Mouse (Mus musculus) neural tube, embryonic 12.5 days (tissue): ENCODE results near the gene Cfap45. TPM values are rescaled to one million over a fixed set of nuclear protein-coding genes. Genes with fewer than 3 reads are reported as not detected.
A peak's percentile ranks its signal among the peaks of the same experiment; 100 is the strongest.

Source experiments
- ATAC-seq: fragments of 200-750 bp; cut with Nextera tagmentation; 2 replicates; pipeline ENCODE4 v1.8.0; 2017; ENCODE audit warnings: low read depth, mild to moderate bottlenecking, moderate TSS enrichment, moderate library complexity; ENCODE audit not compliant: low FRiP score
- H3K27ac ChIP-seq: fragments of 300-500 bp; sonication (generic); 2 replicates; pipeline ENCODE4 v1.5.1; 2016
- H3K27me3 ChIP-seq: fragments of 300-500 bp; sonication (generic); replicated peaks from 2 replicates; pipeline ENCODE4 v1.6.1; 2016; ENCODE audit warnings: mild to moderate bottlenecking
- H3K36me3 ChIP-seq: fragments of 300-500 bp; sonication (generic); 2 replicates; pipeline ENCODE4 v1.6.1; 2016; ENCODE audit warnings: mild to moderate bottlenecking
- H3K4me1 ChIP-seq: fragments of 300-500 bp; sonication (generic); 2 replicates; pipeline ENCODE4 v1.6.1; 2016
- H3K4me2 ChIP-seq: fragments of 300-500 bp; sonication (generic); replicated peaks from 2 replicates; pipeline ENCODE4 v1.6.1; 2016; ENCODE audit warnings: mild to moderate bottlenecking
- H3K4me3 ChIP-seq: fragments of 300-500 bp; sonication (generic); 2 replicates; pipeline ENCODE4 v1.5.1; 2016
- H3K9ac ChIP-seq: fragments of 300-500 bp; sonication (generic); 2 replicates; pipeline ENCODE4 v1.6.1; 2016; ENCODE audit warnings: mild to moderate bottlenecking
- H3K9me3 ChIP-seq: fragments of 300-500 bp; sonication (generic); 2 replicates; pipeline ENCODE4 v1.6.1; 2016; ENCODE audit warnings: mild to moderate bottlenecking
- WGBS: fragments of 180-500 bp; shearing (Covaris S2); methylation state at CpG from one replicate; pipeline ENCODE4 v1.1.7; 2016; 5-methylcytosine and 5-hydroxymethylcytosine counted together
- polyA plus RNA-seq: library from polyadenylated mRNA; unstranded; fragments of >200 nt; fragmentation: Nextera tagmentation; extraction: Ambion mirVana; gene quantifications from 2 replicates; pipeline ENCODE4 v1.2.1, GENCODE M21; 2016

Cfap45 gene
- polyA plus RNA-seq, 1 experiment from 2014 or later = 2.5 TPM

DNA sequence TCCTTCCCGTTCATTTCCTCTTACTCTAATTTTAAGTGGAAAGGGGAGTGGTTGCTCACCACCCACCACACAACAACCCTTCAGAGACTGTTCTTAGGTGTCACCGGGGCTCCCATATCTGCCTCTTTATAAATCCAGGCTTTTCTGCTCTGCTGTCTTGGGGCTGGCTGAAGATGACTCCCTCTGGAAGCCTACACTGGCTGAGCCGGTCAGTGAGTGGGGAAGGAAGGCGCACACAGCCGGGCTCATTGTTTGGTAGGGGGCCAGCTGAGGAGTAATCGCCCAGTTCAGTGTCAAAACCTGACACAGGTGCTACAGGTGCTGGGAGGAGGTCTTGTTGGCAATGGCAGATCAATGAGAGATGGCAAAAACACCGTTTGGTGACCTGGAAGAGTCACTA, 5.4 kb downstream of the Cfap45 start:
- no peak overlapping the region for H3K9ac ChIP-seq
- H3K4me1 ChIP-seq = peaks cover 18% of the 10 kb centered on the region
- ATAC-seq = no peak
- no peak overlapping the region for H3K4me2 ChIP-seq
- no peak overlapping the region for H3K4me3 ChIP-seq
- H3K36me3 ChIP-seq = no peaks in the 10 kb centered on the region
- no peaks in the 10 kb centered on the region for H3K27me3 ChIP-seq
- no peak overlapping the region for H3K27ac ChIP-seq
- 80% methylated on average over 7 of the region's 7 CpGs for WGBS
- H3K9me3 ChIP-seq = no peaks in the 10 kb centered on the region

DNA sequence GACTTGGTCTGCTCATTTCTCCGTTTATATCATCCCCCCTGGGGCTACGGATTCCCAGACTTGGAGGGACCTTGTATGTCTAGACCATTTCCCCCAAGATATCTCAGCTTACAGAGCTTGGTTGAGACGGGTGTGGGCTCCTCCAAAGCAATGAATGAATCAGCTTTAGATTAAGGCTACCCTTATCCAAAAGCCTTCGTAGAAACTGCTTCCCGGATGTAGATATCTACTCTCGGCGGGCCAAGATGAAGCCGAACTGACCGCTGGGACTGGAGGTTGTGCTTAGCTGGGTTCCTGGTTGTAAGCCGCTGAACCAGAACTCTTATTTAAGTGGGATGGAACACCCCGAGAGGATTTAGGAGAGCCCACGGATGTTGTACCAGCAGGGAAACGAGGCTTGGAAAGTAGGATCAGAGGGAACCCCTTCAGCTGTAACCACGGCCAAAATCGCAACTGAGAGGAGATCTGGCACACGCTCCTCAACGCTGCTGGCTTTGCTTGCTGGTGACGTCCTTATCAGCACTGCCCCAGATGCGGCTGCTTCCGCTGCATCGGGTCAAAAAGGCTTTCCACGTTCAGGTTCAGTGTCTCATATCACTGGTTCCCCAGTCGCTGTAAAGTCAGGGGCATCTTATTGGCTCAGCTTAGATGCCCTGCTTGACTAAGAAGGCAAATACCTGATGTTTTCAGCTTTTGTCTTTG, 5.9 kb downstream of the Cfap45 start:
- H3K9ac ChIP-seq = no peak overlapping the region
- 0 out of 2 replicates have a peak, but pooled peaks cover under 1% of the 10 kb centered on the region for H3K27me3 ChIP-seq
- no peaks in the 10 kb centered on the region for H3K36me3 ChIP-seq
- no peak for ATAC-seq
- no peak overlapping the region for H3K27ac ChIP-seq
- no peak overlapping the region for H3K4me2 ChIP-seq
- peaks cover 15% of the 10 kb centered on the region for H3K4me1 ChIP-seq
- H3K9me3 ChIP-seq = no peaks in the 10 kb centered on the region
- H3K4me3 ChIP-seq = no peak overlapping the region
- WGBS = 83% methylated on average over 23 of the region's 23 CpGs

- Histone ChIP-seq H3K27me3 (peaks cover 6% of the 10 kb centered on the region; the same call in 1 of the 2 replicates), H3K9ac (no peak overlapping the region), H3K4me2 (no peak overlapping the region), H3K4me3 (no peak overlapping the region), H3K9me3 (no peaks in the 10 kb centered on the region), H3K4me1 (peaks cover 18% of the 10 kb centered on the region), H3K36me3 (no peaks in the 10 kb centered on the region), H3K27ac (no peak overlapping the region)
- 94% methylated on average over 10 of the region's 10 CpGs for WGBS
- no peak for ATAC-seq
These were observed 6.8 kb downstream of the Cfap45 start for GRCm38 (mm10) chr1:172527431-172527830.

DNA sequence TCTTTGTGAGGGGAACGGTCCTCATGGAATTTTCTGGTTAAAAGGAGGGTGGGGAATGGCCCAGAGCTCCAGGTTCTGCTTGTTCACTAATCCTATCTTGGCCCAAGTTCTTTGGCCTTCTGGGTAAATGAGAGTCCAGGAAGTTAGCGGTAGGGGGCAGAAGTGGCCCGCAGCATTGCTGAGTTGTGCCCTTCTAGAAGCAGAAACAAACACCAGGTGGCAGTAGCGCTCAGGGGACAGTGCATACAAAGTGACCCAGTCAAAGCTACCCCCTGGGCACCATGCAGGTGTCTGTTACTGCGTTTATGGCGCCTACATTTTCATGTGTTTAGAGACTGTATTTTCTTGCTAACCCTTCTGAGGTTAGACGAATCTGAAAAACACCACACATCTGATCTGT, 8.1 kb downstream of the Cfap45 start:
- Histone ChIP-seq H3K4me2 (no peak overlapping the region), H3K27me3 (peaks cover 6% of the 10 kb centered on the region; the same call in 1 of the 2 replicates), H3K36me3 (no peaks in the 10 kb centered on the region), H3K4me1 (peaks cover 20% of the 10 kb centered on the region), H3K27ac (no peak overlapping the region), H3K9me3 (no peaks in the 10 kb centered on the region), H3K9ac (no peak overlapping the region), H3K4me3 (no peak overlapping the region)
- peak; percentile 73 for ATAC-seq
- 7% methylated on average over 7 of the region's 7 CpGs for WGBS

- peak; percentile 26 for ATAC-seq
- Histone ChIP-seq H3K4me2 (no peak overlapping the region), H3K27ac (no peak overlapping the region), H3K4me1 (peaks cover 17% of the 10 kb centered on the region), H3K4me3 (no peak overlapping the region), H3K9ac (no peak overlapping the region), H3K27me3 (peaks cover 6% of the 10 kb centered on the region; the same call in 1 of the 2 replicates), H3K36me3 (no peaks in the 10 kb centered on the region), H3K9me3 (no peaks in the 10 kb centered on the region)
- WGBS = 27% methylated on average over 8 of the region's 8 CpGs
These were observed 10.1 kb downstream of the Cfap45 start for GRCm38 (mm10) chr1:172530544-172531220.

- no peak for ATAC-seq
- no peak overlapping the region for H3K9ac ChIP-seq
- H3K27ac ChIP-seq = no peak overlapping the region
- peaks cover 6% of the 10 kb centered on the region; the same call in 1 of the 2 replicates for H3K27me3 ChIP-seq
- peaks cover 17% of the 10 kb centered on the region for H3K4me1 ChIP-seq
- no peaks in the 10 kb centered on the region for H3K9me3 ChIP-seq
- no peaks in the 10 kb centered on the region for H3K36me3 ChIP-seq
- 6% methylated on average over 13 of the region's 13 CpGs for WGBS
- H3K4me2 ChIP-seq = peak overlapping the region; percentile 46
- H3K4me3 ChIP-seq = no peak overlapping the region
These were observed 11.9 kb downstream of the Cfap45 start for GRCm38 (mm10) chr1:172532551-172532950.

- H3K36me3 ChIP-seq = no peaks in the 10 kb centered on the region
- peaks cover 6% of the 10 kb centered on the region; the same call in 1 of the 2 replicates for H3K27me3 ChIP-seq
- 76% methylated on average over 16 of the region's 16 CpGs for WGBS
- H3K9me3 ChIP-seq = no peaks in the 10 kb centered on the region
- H3K4me1 ChIP-seq = peaks cover 17% of the 10 kb centered on the region
- no peak for ATAC-seq
- no peak overlapping the region for H3K9ac ChIP-seq
- H3K27ac ChIP-seq = no peak overlapping the region
- no peak overlapping the region for H3K4me3 ChIP-seq
- H3K4me2 ChIP-seq = no peak overlapping the region
These were observed 14.5 kb downstream of the Cfap45 start for GRCm38 (mm10) chr1:172535116-172535515.

GRCm38 (mm10) chr1:172539827-172540226, 19.2 kb downstream of the Cfap45 start:
- ATAC-seq = no peak
- no peak overlapping the region for H3K4me2 ChIP-seq
- peaks cover 3% of the 10 kb centered on the region; the same call in 1 of the 2 replicates for H3K4me1 ChIP-seq
- 80% methylated on average over 6 of the region's 6 CpGs for WGBS
- no peaks in the 10 kb centered on the region for H3K36me3 ChIP-seq
- no peak overlapping the region for H3K9ac ChIP-seq
- H3K27ac ChIP-seq = no peak overlapping the region
- H3K27me3 ChIP-seq = no peaks in the 10 kb centered on the region
- H3K9me3 ChIP-seq = no peaks in the 10 kb centered on the region
- no peak overlapping the region for H3K4me3 ChIP-seq

DNA sequence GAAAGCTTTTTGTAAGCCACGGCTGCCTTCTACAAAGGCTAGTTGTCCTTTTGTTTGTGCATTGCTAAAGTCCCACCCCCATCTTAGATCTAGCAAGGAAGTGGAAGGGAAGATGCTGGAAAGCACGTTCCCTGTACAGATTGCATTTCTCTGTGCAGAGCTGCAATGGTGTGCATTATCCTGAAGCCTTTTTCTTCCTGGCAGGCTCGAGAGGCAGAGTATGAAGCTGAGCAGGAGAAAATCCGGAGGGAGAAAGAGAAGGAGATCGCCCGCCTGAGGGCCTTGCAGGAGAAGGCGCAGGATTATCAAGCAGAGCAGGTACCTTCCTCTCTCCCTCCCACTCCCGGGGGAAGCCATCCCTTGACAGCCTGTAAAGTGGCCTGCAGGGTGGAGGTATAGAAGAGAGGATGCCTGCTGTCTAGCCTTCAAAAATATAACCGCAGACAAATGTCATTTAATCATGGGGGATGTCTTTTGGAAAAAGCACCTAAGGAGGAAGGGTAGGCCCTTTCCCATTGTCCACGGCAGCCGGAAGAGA, 19.8 kb downstream of the Cfap45 start:
- no peaks in the 10 kb centered on the region for H3K36me3 ChIP-seq
- H3K4me2 ChIP-seq = no peak overlapping the region
- H3K9ac ChIP-seq = no peak overlapping the region
- no peaks in the 10 kb centered on the region for H3K27me3 ChIP-seq
- H3K27ac ChIP-seq = no peak overlapping the region
- no peak for ATAC-seq
- no peak overlapping the region for H3K4me3 ChIP-seq
- peaks cover 3% of the 10 kb centered on the region; the same call in 1 of the 2 replicates for H3K4me1 ChIP-seq
- WGBS = 57% methylated on average over 11 of the region's 11 CpGs
- no peaks in the 10 kb centered on the region for H3K9me3 ChIP-seq

GRCm38 (mm10) chr1:172546062-172546461, 25.5 kb downstream of the Cfap45 start:
- Histone ChIP-seq H3K36me3 (no peaks in the 10 kb centered on the region), H3K4me1 (peaks cover 22% of the 10 kb centered on the region), H3K4me2 (no peak overlapping the region), H3K27ac (no peak overlapping the region), H3K4me3 (no peak overlapping the region), H3K27me3 (no peaks in the 10 kb centered on the region), H3K9ac (no peak overlapping the region), H3K9me3 (no peaks in the 10 kb centered on the region)
- 98% methylated on average over 4 of the region's 4 CpGs for whole genome bisulfite sequencing
- no peak for ATAC-seq

DNA sequence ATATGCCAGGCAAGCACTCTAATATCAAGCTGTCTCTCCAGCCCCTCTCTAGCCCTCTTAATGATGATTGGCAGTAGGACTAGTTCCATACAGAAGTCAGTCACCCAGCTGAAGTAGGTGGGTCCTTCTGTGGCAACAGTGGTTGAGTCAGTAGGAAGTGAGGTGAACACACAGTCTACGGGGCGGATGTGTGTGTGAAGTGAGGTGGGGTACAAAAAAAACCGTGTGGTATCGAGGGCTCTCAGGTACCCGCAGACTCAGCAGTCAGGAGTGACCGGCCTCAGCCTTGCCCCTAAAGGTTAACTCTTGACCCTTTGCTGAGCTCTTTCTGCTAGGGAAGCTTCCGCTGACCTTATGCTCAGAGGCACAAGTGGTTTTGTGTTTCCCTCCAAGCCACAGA, 27.9 kb downstream of the Cfap45 start:
- no peak for ATAC-seq
- Histone ChIP-seq H3K4me2 (no peak overlapping the region), H3K27me3 (no peaks in the 10 kb centered on the region), H3K27ac (no peak overlapping the region), H3K4me1 (peaks cover 19% of the 10 kb centered on the region), H3K9ac (no peak overlapping the region), H3K36me3 (no peaks in the 10 kb centered on the region), H3K9me3 (no peaks in the 10 kb centered on the region), H3K4me3 (no peak overlapping the region)
- WGBS = 62% methylated on average over 7 of the region's 7 CpGs

- Histone ChIP-seq H3K4me1 (peaks cover 19% of the 10 kb centered on the region), H3K27ac (no peak overlapping the region), H3K4me2 (peak overlapping the region; percentile 64), H3K4me3 (no peak overlapping the region), H3K27me3 (no peaks in the 10 kb centered on the region), H3K9ac (no peak overlapping the region), H3K9me3 (no peaks in the 10 kb centered on the region), H3K36me3 (no peaks in the 10 kb centered on the region)
- 0 out of 2 replicates have a peak, but pooled peaks have one; percentile 13 for ATAC-seq
- 6% methylated on average over 2 of the region's 2 CpGs for WGBS
These were observed 28.7 kb downstream of the Cfap45 start for GRCm38 (mm10) chr1:172549314-172549713.
